Mouse (Mus musculus): ENCODE results near the gene Hoxb6.

DNA sequence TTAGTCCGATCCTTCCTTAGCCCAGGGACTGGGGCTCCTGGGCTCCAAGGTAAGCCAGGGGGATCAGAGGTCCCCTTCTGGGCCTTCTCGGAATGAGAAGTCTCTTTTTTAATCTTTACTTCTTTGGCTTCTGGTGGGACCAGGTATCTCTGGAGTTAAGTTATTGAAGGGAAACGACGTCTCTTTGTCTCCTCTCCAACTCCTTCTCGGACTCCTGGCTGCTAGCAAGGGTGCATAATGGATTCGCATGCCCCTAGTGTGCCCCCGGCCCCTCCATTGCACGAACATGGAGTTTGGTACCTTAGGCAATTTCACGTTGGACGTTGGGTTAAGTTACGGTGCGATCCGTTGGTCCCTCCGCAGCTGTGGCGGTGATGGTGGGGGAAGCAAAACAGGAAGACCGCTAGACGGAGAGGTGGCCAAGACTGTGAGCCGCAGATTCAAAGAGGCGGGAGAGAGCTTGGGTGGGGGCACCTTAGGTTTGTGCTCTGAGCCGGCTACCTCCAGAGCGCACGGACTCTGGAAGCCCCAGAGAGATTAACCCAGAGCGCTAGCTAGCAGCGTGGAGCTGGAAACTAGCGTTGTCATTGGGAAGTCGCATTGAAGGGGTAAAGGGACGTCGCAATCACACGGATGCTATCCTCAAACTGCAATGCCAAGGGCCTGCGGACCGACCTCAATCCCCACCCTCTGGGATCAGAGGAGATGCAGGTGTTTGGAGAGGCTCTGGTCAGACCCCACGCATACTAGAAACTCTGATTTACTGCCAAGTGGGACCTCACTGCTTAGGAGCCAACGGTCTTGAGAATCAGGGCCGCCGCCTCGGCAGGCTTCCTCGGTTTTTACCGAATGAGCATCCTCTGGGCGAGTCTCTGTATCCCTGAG is 36.9 kb upstream of the Hoxb6 start:
- TF ChIP-seq ZNF384 (IDR thresholded peaks at IDR 0.05; ENCODE audit: low read depth, low read length) (no peak), CHD2 (IDR thresholded peaks at IDR 0.05; ENCODE audit: low read depth, low read length) (no peak)
